Mouse (Mus musculus) cortical plate, adult 2 months (tissue): Measurements from ENCODE around the gene Zbtb16.

Experiments used
- CTCF ChIP-seq: fragments of 200-500 bp; IDR thresholded peaks from 2 replicates; pipeline ENCODE4 v1.5.1; 2011; ENCODE audit warnings: mild to moderate bottlenecking, control low read depth, low read length; ENCODE audit not compliant: insufficient read depth; ENCODE audit errors: extremely low read depth
- POLR2A ChIP-seq: fragments of 200-500 bp; IDR thresholded peaks from 2 replicates; pipeline ENCODE4 v1.6.1; 2011; ENCODE audit warnings: mild to moderate bottlenecking, low read length, control low read depth; ENCODE audit not compliant: insufficient read depth; ENCODE audit errors: extremely low read depth

GRCm38 (mm10) chr9:48619268-48619667, 216.8 kb downstream of the Zbtb16 start:
- TF ChIP-seq CTCF (no peak), POLR2A (no peak)
